ENCODE assay signal across 10 mouse cellular contexts in genomic region chr3:127893902-127894301, GRCm38 (mm10). TPM values are rescaled to one million over a fixed set of nuclear protein-coding genes. Genes with fewer than 3 reads are reported as not detected.
DNase-seq lines count a peak whose midpoint lies in the region; ATAC-seq and TF ChIP-seq lines count a peak whose summit lies in the region.
"Had no signal": no experiment of that assay in that cellular context is flagged by ENCODE, and none has a peak within 500 bp of the region (broad histone marks: within the 10 kb centered on the region; RNA-seq: fewer than 3 reads in every experiment).

No protein-coding gene starts in this region.

- peaks cover 45 to 47% of the 10 kb centered on the region in 2 experiments for H3K4me1 ChIP-seq in liver, embryonic 14.5 days (replicated peaks; ENCODE audit: control insufficient read depth in 2 of 2, insufficient read depth in 2 of 2, low read length in 1 of 2)
- peaks cover 7% of the 10 kb centered on the region; the same call in 1 of the 2 replicates for H3K4me1 ChIP-seq in hindbrain, embryonic 10.5 days (replicated peaks)

- no peaks in the 10 kb centered on the region for H3K9me3 ChIP-seq in liver, embryonic 14.5 days (ENCODE audit: control insufficient read depth, low read length)
- no peaks in the 10 kb centered on the region for H3K9me3 ChIP-seq in hindbrain, embryonic 10.5 days

- peak overlapping the region; percentile 74 for H3K4me2 ChIP-seq in liver, embryonic 14.5 days (ENCODE audit: low read depth)

- 15% methylated on average over 7 of the region's 7 CpGs for WGBS in liver, embryonic 14.5 days (ENCODE audit: insufficient replicate concordance)
- 84% methylated on average over 7 of the region's 7 CpGs for WGBS in hindbrain, embryonic 10.5 days

- ATAC-seq in erythroblast, adult 5-6 weeks (replicated peaks; ENCODE audit: low FRiP score, poor library complexity, severe bottlenecking), result peak; percentile 46
- ATAC-seq in liver, embryonic 14.5 days (ENCODE audit: insufficient read depth), result peak; percentile 31
- ATAC-seq: forebrain, embryonic 14.5 days had no signal

- peak overlapping the region; percentile 93 for H3K27ac ChIP-seq in liver, embryonic 14.5 days
- no peak overlapping the region for H3K27ac ChIP-seq in hindbrain, embryonic 10.5 days

- H3K9ac ChIP-seq in liver, embryonic 14.5 days (replicated peaks), result peak overlapping the region; percentile 75

- DNase-seq in thymus, postnatal 36 days, result peak; percentile 12 to 19
- no peak for DNase-seq in thymus, postnatal 0 days (ENCODE audit: low spot score)
- DNase-seq in liver, embryonic 14.5 days (ENCODE audit: low read depth in 3 of 3, low spot score in 3 of 3), result peak; percentile 60 to 71 (median 67)
- peak; percentile 11 for DNase-seq in testis, postnatal 14 days (ENCODE audit: low spot score)
- DNase-seq in hindbrain, embryonic 10.5 days (ENCODE audit: low spot score), result no peak
- no peak for DNase-seq in layer of hippocampus, adult 11-12 months (ENCODE audit: low spot score)
- DNase-seq: cerebellum, adult 8-10 months; right cerebral cortex, postnatal 4 days had no signal

- H3K36me3 ChIP-seq in liver, embryonic 14.5 days (replicated peaks; ENCODE audit: control insufficient read depth, insufficient read depth, low read depth), result peaks cover 24% of the 10 kb centered on the region
- H3K36me3 ChIP-seq in hindbrain, embryonic 10.5 days, result no peaks in the 10 kb centered on the region

- no peak for TF ChIP-seq CTCF in liver, embryonic 14.5 days (IDR thresholded peaks at IDR 0.05; ENCODE audit: low read depth)

- peak; percentile 60 for TF ChIP-seq EP300 in liver, embryonic 14.5 days (IDR thresholded peaks at IDR 0.05; ENCODE audit: low read depth)

- H3K4me3 ChIP-seq in liver, embryonic 14.5 days (ENCODE audit: insufficient read depth in 1 of 2, low read depth in 2 of 2, low read length in 2 of 2), result peak overlapping the region; percentile 77 to 79
- H3K4me3 ChIP-seq in hindbrain, embryonic 10.5 days, result no peak overlapping the region

- no peaks in the 10 kb centered on the region for H3K27me3 ChIP-seq in liver, embryonic 14.5 days (ENCODE audit: control insufficient read depth, insufficient read depth, low read length)
- peaks cover 20% of the 10 kb centered on the region for H3K27me3 ChIP-seq in hindbrain, embryonic 10.5 days (ENCODE audit: insufficient read depth, poor library complexity, severe bottlenecking)

RNA-seq across cellular contexts. Expression of gene Fam241a, which starts 2.2 kb away (rescaled TPM):
- polyA plus RNA-seq in thymus, postnatal 0 days (2015; fragmentation: Nextera tagmentation; extraction: Ambion mirVana), result 18.6 and 21.8 TPM in 2 replicates
- 48.1 and 68.0 TPM in 2 replicates for total RNA-seq in erythroblast, adult 5-6 weeks (2015; ENCODE audit: low replicate concordance)
- 59.3 and 69.0 TPM in 2 replicates for total RNA-seq in erythroblast, adult 5-6 weeks (2017; ENCODE audit: low replicate concordance)
- polyA plus RNA-seq in liver, embryonic 14.5 days (2012; rRNA removed), result 16.9 and 24.2 TPM in 2 replicates
- polyA plus RNA-seq in liver, embryonic 14.5 days (2014; fragmentation: Nextera tagmentation; extraction: Ambion mirVana), result 51.9 and 56.9 TPM in 2 replicates
- 4.6 and 7.1 TPM in 2 replicates for polyA plus RNA-seq in hindbrain, embryonic 10.5 days (2016; fragmentation: Nextera tagmentation; extraction: Ambion mirVana)

RNA-seq across cellular contexts. Expression of gene Ap1ar, which starts 56.6 kb away (rescaled TPM):
- 26.3 and 32.4 TPM in 2 replicates for polyA plus RNA-seq in thymus, postnatal 0 days (2015; fragmentation: Nextera tagmentation; extraction: Ambion mirVana)
- total RNA-seq in erythroblast, adult 5-6 weeks (2015; ENCODE audit: low replicate concordance), result 11.9 and 22.4 TPM in 2 replicates
- total RNA-seq in erythroblast, adult 5-6 weeks (2017; ENCODE audit: low replicate concordance), result 31.9 and 51.7 TPM in 2 replicates
- 15.3 and 23.6 TPM in 2 replicates for polyA plus RNA-seq in liver, embryonic 14.5 days (2012; rRNA removed)
- polyA plus RNA-seq in liver, embryonic 14.5 days (2014; fragmentation: Nextera tagmentation; extraction: Ambion mirVana), result 12.4 and 15.7 TPM in 2 replicates
- polyA plus RNA-seq in hindbrain, embryonic 10.5 days (2016; fragmentation: Nextera tagmentation; extraction: Ambion mirVana), result 56.0 and 60.8 TPM in 2 replicates

Comparison
In these comparisons a context has a peak if more than half of its experiments do, and no peak if none do; other contexts are left out.
1. DNase-seq: peak in thymus, postnatal 36 days (2 of 2), liver, embryonic 14.5 days (3 of 3) and testis, postnatal 14 days (single experiment); none in thymus, postnatal 0 days (single experiment), hindbrain, embryonic 10.5 days (single experiment) and layer of hippocampus, adult 11-12 months (single experiment).